Mouse (Mus musculus) adrenal gland, adult 2 months (tissue): Measurements from ENCODE around the gene Mag. TPM values are rescaled to one million over a fixed set of nuclear protein-coding genes. Genes with fewer than 3 reads are reported as not detected.
"Not testable (repeated sequence)": the region's sequence is repeated elsewhere in the genome, so short reads cannot be mapped to it uniquely, and the experiment has no call there.

Experiments
- DNase-seq: peaks from one replicate; pipeline ENCODE4 v3.0.0; 2021
- polyA plus RNA-seq: library from polyadenylated mRNA; depleted of rRNA; stranded (reverse); fragments of >200 nt; gene quantifications from 2 replicates; pipeline ENCODE4 v1.2.3, GENCODE M21; 2012
- total RNA-seq, 2 experiments: library from RNA; stranded (reverse); gene quantifications; 2 replicates each; pipeline ENCODE4 v1.2.3; 2021

Mag gene
- total and polyA plus RNA-seq, 3 experiments = 0.48 to 0.80 (median 0.63) TPM

- not testable (repeated sequence) for DNase-seq
Measured at GRCm38 (mm10) chr7:30940070-30940469, 25.4 kb upstream of the Mag start.

GRCm38 (mm10) chr7:30935422-30936099 is 20.9 kb upstream of the Mag start:
- not testable (repeated sequence) for DNase-seq

GRCm38 (mm10) chr7:30924581-30924980 is 9.9 kb upstream of the Mag start, which contains the start of gene Hamp2:
Gene Hamp2, minus strand, starts transcription at chr7:30924681.
- DNase-seq = not testable (repeated sequence)

- no peak for DNase-seq
Measured at GRCm38 (mm10) chr7:30924071-30924470, 9.4 kb upstream of the Mag start.

- DNase-seq = not testable (repeated sequence)
Measured at GRCm38 (mm10) chr7:30922490-30922889, 7.8 kb upstream of the Mag start.

GRCm38 (mm10) chr7:30920217-30920616 is 5.5 kb upstream of the Mag start:
- no peak for DNase-seq

- no peak for DNase-seq
Measured at GRCm38 (mm10) chr7:30917219-30917618, 2.5 kb upstream of the Mag start.

- no peak for DNase-seq
Measured at GRCm38 (mm10) chr7:30916713-30917112, 2.0 kb upstream of the Mag start.

- DNase-seq = no peak
Measured at GRCm38 (mm10) chr7:30909773-30910172, 4.9 kb downstream of the Mag start.

GRCm38 (mm10) chr7:30908992-30909431 is 5.7 kb downstream of the Mag start:
- DNase-seq = no peak

GRCm38 (mm10) chr7:30908277-30908991 is 6.2 kb downstream of the Mag start:
- no peak for DNase-seq

GRCm38 (mm10) chr7:30904042-30904441 is 10.6 kb downstream of the Mag start:
- DNase-seq = no peak

GRCm38 (mm10) chr7:30895217-30895616 is 19.5 kb downstream of the Mag start:
- no peak for DNase-seq

GRCm38 (mm10) chr7:30892515-30892914 is 22.2 kb downstream of the Mag start:
- DNase-seq = no peak

- no peak for DNase-seq
Measured at GRCm38 (mm10) chr7:30891746-30892145, 22.9 kb downstream of the Mag start.

- DNase-seq = no peak
Measured at GRCm38 (mm10) chr7:30890681-30891080, 24.0 kb downstream of the Mag start.

GRCm38 (mm10) chr7:30888786-30889185 is 25.9 kb downstream of the Mag start:
- DNase-seq = no peak

GRCm38 (mm10) chr7:30887568-30888188 is 27.0 kb downstream of the Mag start:
- DNase-seq = no peak

GRCm38 (mm10) chr7:30886852-30887251 is 27.8 kb downstream of the Mag start:
- DNase-seq = peak; percentile 38

- DNase-seq = peak; percentile 27
Measured at GRCm38 (mm10) chr7:30884047-30884446, 30.6 kb downstream of the Mag start.

GRCm38 (mm10) chr7:30881367-30881766 is 33.3 kb downstream of the Mag start:
- DNase-seq = no peak

- DNase-seq = no peak
Measured at GRCm38 (mm10) chr7:30880176-30880575, 34.5 kb downstream of the Mag start, which contains the start of gene Cd22. Gene Cd22, minus strand, starts transcription at chr7:30880342.

- DNase-seq = no peak
Measured at GRCm38 (mm10) chr7:30878950-30879349, 35.7 kb downstream of the Mag start.
